Mouse (Mus musculus): ENCODE data around the gene Tpx2. TPM values are rescaled to one million over a fixed set of nuclear protein-coding genes. Genes with fewer than 3 reads are reported as not detected.
A peak's percentile ranks its signal among the peaks of the same experiment; 100 is the strongest.

Gene Tpx2
- polyA plus RNA-seq, 1 experiment from 2014 or later = 17.7 TPM

GRCm38 (mm10) chr2:152831019-152831878 is 16.5 kb upstream of the Tpx2 start, which contains the start of gene Bcl2l1:
Bcl2l1 (minus strand) TSS chr2:152831728.
- WGBS = under 1% methylated on average over 68 of the region's 74 CpGs
- Histone ChIP-seq H3K9me3 (ENCODE audit: control insufficient read depth, low read length) (no peaks in the 10 kb centered on the region), H3K36me3 (ENCODE audit: control insufficient read depth, insufficient read depth, low read length) (no peaks in the 10 kb centered on the region), H3K27me3 (ENCODE audit: control insufficient read depth, insufficient read depth, low read length) (no peaks in the 10 kb centered on the region), H3K4me1 (replicated peaks; ENCODE audit: control insufficient read depth, insufficient read depth) (peaks cover 9% of the 10 kb centered on the region), H3K27ac (replicated peaks) (peak within 1 kb of the TSS; percentile 99), H3K4me3 (ENCODE audit: low read depth, low read length) (peak within 1 kb of the TSS; percentile 79), H3K9ac (ENCODE audit: low read length) (peak within 1 kb of the TSS; percentile 93), H3K4me2 (replicated peaks; ENCODE audit: low read depth) (peak within 1 kb of the TSS; percentile 72)
- DNase-seq (ENCODE audit: low spot score) (peak; percentile 98), ATAC-seq (ENCODE audit: low FRiP score, low TSS enrichment) (peak; percentile 95)
- TF ChIP-seq EP300 (optimal IDR thresholded peaks at IDR 0.05) = peak; percentile 88
- TF ChIP-seq CTCF (IDR thresholded peaks at IDR 0.05; ENCODE audit: low read depth) = peak; percentile 98

- Histone ChIP-seq H3K27ac (replicated peaks) (no peak overlapping the region), H3K4me1 (replicated peaks; ENCODE audit: control insufficient read depth, insufficient read depth) (no peaks in the 10 kb centered on the region), H3K36me3 (ENCODE audit: control insufficient read depth, insufficient read depth, low read length) (no peaks in the 10 kb centered on the region), H3K9me3 (ENCODE audit: control insufficient read depth, low read length) (no peaks in the 10 kb centered on the region), H3K4me3 (ENCODE audit: low read depth, low read length) (no peak overlapping the region), H3K27me3 (ENCODE audit: control insufficient read depth, insufficient read depth, low read length) (no peaks in the 10 kb centered on the region), H3K4me2 (replicated peaks; ENCODE audit: low read depth) (no peak overlapping the region), H3K9ac (ENCODE audit: low read length) (no peak overlapping the region)
- no peak for ATAC-seq (ENCODE audit: low FRiP score, low TSS enrichment)
- DNase-seq (ENCODE audit: low spot score) = no peak
- 68% methylated on average over 2 of the region's 2 CpGs for WGBS
- TF ChIP-seq CTCF (IDR thresholded peaks at IDR 0.05; ENCODE audit: low read depth) (no peak), EP300 (optimal IDR thresholded peaks at IDR 0.05) (no peak)
Observed at GRCm38 (mm10) chr2:152839256-152839655, 8.5 kb upstream of the Tpx2 start.

GRCm38 (mm10) chr2:152842741-152843140 is 5.0 kb upstream of the Tpx2 start:
- ATAC-seq (ENCODE audit: low FRiP score, low TSS enrichment) = no peak
- WGBS = 67% methylated on average over 3 of the region's 3 CpGs
- TF ChIP-seq EP300 (optimal IDR thresholded peaks at IDR 0.05) (no peak), CTCF (IDR thresholded peaks at IDR 0.05; ENCODE audit: low read depth) (no peak)

GRCm38 (mm10) chr2:152847057-152847814 is 528 bp upstream of the Tpx2 start:
- DNase-seq (ENCODE audit: low spot score) (no peak), ATAC-seq (ENCODE audit: low FRiP score, low TSS enrichment) (no peak)
- TF ChIP-seq CTCF (IDR thresholded peaks at IDR 0.05; ENCODE audit: low read depth) = no peak
- TF ChIP-seq EP300 (optimal IDR thresholded peaks at IDR 0.05) = no peak
- H3K9ac ChIP-seq (ENCODE audit: low read length) = no peak overlapping the region
- H3K9me3 ChIP-seq (ENCODE audit: control insufficient read depth, low read length) = no peaks in the 10 kb centered on the region
- no peaks in the 10 kb centered on the region for H3K36me3 ChIP-seq (ENCODE audit: control insufficient read depth, insufficient read depth, low read length)
- no peaks in the 10 kb centered on the region for H3K4me1 ChIP-seq (replicated peaks; ENCODE audit: control insufficient read depth, insufficient read depth)
- H3K27me3 ChIP-seq (ENCODE audit: control insufficient read depth, insufficient read depth, low read length) = no peaks in the 10 kb centered on the region
- H3K27ac ChIP-seq (replicated peaks) = no peak overlapping the region
- H3K4me3 ChIP-seq (ENCODE audit: low read depth, low read length) = peak overlapping the region; percentile 79; the same call in 1 of the 2 replicates
- peak overlapping the region; percentile 42 for H3K4me2 ChIP-seq (replicated peaks; ENCODE audit: low read depth)
- WGBS = 20% methylated on average over 3 of the region's 3 CpGs

More at GRCm38 (mm10) chr2:152842741-152843140, 5.0 kb upstream of the Tpx2 start:
- Histone ChIP-seq H3K9ac (ENCODE audit: low read length) (no peak overlapping the region), H3K9me3 (ENCODE audit: control insufficient read depth, low read length) (no peaks in the 10 kb centered on the region), H3K4me1 (replicated peaks; ENCODE audit: control insufficient read depth, insufficient read depth) (no peaks in the 10 kb centered on the region), H3K27me3 (ENCODE audit: control insufficient read depth, insufficient read depth, low read length) (no peaks in the 10 kb centered on the region), H3K4me2 (replicated peaks; ENCODE audit: low read depth) (no peak overlapping the region), H3K36me3 (ENCODE audit: control insufficient read depth, insufficient read depth, low read length) (no peaks in the 10 kb centered on the region), H3K4me3 (ENCODE audit: low read depth, low read length) (no peak overlapping the region), H3K27ac (replicated peaks) (no peak overlapping the region)
- DNase-seq (ENCODE audit: low spot score) = no peak

DNA sequence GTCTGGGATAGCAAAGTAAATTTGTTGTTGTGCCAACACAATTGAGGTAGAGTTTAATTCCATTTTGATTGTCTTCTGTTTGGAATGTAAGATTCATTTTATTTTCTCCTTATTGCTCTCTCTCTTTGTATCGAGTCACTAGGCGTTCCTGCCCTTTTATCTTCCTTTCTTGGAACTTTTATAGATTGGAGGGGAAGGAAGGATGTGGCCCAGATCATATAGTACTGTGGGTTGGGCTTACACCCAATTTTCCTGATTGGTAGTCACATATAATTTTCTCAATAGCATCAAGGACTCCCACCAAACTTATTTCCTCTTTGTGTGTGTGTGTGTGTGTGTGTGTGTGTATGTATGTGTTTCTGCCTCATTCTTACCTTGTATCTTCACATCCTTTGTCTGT is 702 bp downstream of the Tpx2 start:
- WGBS = 0% methylated on average over 2 of the region's 2 CpGs
- no peak for ATAC-seq (ENCODE audit: low FRiP score, low TSS enrichment)
- H3K27me3 ChIP-seq (ENCODE audit: control insufficient read depth, insufficient read depth, low read length) = no peaks in the 10 kb centered on the region
- H3K36me3 ChIP-seq (ENCODE audit: control insufficient read depth, insufficient read depth, low read length) = no peaks in the 10 kb centered on the region
- no peaks in the 10 kb centered on the region for H3K9me3 ChIP-seq (ENCODE audit: control insufficient read depth, low read length)
- peak overlapping the region; percentile 59; the same call in 1 of the 2 replicates for H3K27ac ChIP-seq (replicated peaks)
- peak overlapping the region; percentile 72 for H3K9ac ChIP-seq (ENCODE audit: low read length)
- TF ChIP-seq EP300 (optimal IDR thresholded peaks at IDR 0.05) = no peak
- no peaks in the 10 kb centered on the region for H3K4me1 ChIP-seq (replicated peaks; ENCODE audit: control insufficient read depth, insufficient read depth)
- peak overlapping the region; percentile 79 for H3K4me3 ChIP-seq (ENCODE audit: low read depth, low read length)
- H3K4me2 ChIP-seq (replicated peaks; ENCODE audit: low read depth) = peak overlapping the region; percentile 77
- no peak for DNase-seq (ENCODE audit: low spot score)
